Mouse (Mus musculus) ES-Bruce4 (cell line): ENCODE data around the gene Add3.

Experiments used
- CTCF ChIP-seq: IDR thresholded peaks from one replicate; pipeline ENCODE4 v1.8.1; 2011; ENCODE audit warnings: low read depth, low read length
- POLR2A ChIP-seq: IDR thresholded peaks from one replicate; pipeline ENCODE4 v1.8.1; 2011; ENCODE audit warnings: low read length; ENCODE audit not compliant: insufficient read depth

GRCm38 (mm10) chr19:53174034-53174433, 33.8 kb downstream of the Add3 start:
- TF ChIP-seq POLR2A (no peak), CTCF (no peak)
